Mouse (Mus musculus) urinary bladder, postnatal 36 days (tissue): ENCODE data around the gene Crip2.

Experiments
- DNase-seq, 2 experiments: peaks; one replicate each; pipeline ENCODE4 v3.0.0; 2022; ENCODE audit warnings: low spot score in 2 of 2, mixed read lengths in 1 of 2

The Crip2 gene

GRCm38 (mm10) chr12:113146112-113147057 lies 6.3 kb downstream of the Crip2 start, which contains the start of gene Crip1:
Gene Crip1 (plus strand): TSS chr12:113146316.
- DNase-seq = peak; percentile 82 to 87

- peak in 1 of 2 experiments; percentile 30 for DNase-seq
These were observed 7.4 kb downstream of the Crip2 start for GRCm38 (mm10) chr12:113147481-113147880.

GRCm38 (mm10) chr12:113148381-113149035 lies 8.5 kb downstream of the Crip2 start:
- DNase-seq = peak in 1 of 2 experiments; percentile 66

GRCm38 (mm10) chr12:113149341-113149740 lies 9.3 kb downstream of the Crip2 start:
- DNase-seq = no peak

- no peak for DNase-seq
These were observed 9.9 kb downstream of the Crip2 start for GRCm38 (mm10) chr12:113149896-113150295.

- DNase-seq = no peak
These were observed 10.6 kb downstream of the Crip2 start for GRCm38 (mm10) chr12:113150591-113150990.

- peak in 1 of 2 experiments; percentile 28 for DNase-seq
These were observed 11.0 kb downstream of the Crip2 start for GRCm38 (mm10) chr12:113151046-113151445.

GRCm38 (mm10) chr12:113151661-113152271 lies 11.7 kb downstream of the Crip2 start:
- peak in 1 of 2 experiments; percentile 68 for DNase-seq

GRCm38 (mm10) chr12:113152272-113152661 lies 12.2 kb downstream of the Crip2 start:
- DNase-seq = peak in 1 of 2 experiments; percentile 46

- DNase-seq = no peak
These were observed 13.0 kb downstream of the Crip2 start for GRCm38 (mm10) chr12:113152991-113153525.

GRCm38 (mm10) chr12:113153971-113154370 lies 13.9 kb downstream of the Crip2 start:
- DNase-seq = peak in 1 of 2 experiments; percentile 29

- no peak for DNase-seq
These were observed 14.7 kb downstream of the Crip2 start for GRCm38 (mm10) chr12:113154747-113155075.

- peak in 1 of 2 experiments; percentile 54 for DNase-seq
These were observed 15.2 kb downstream of the Crip2 start for GRCm38 (mm10) chr12:113155076-113155771.

GRCm38 (mm10) chr12:113155887-113156539 lies 16.0 kb downstream of the Crip2 start, which contains the start of gene Tedc1:
Gene Tedc1 (plus strand): TSS chr12:113156421.
- DNase-seq = peak; percentile 99 to 100

- no peak for DNase-seq
These were observed 16.5 kb downstream of the Crip2 start for GRCm38 (mm10) chr12:113156540-113156929.

GRCm38 (mm10) chr12:113157002-113157401 lies 17.0 kb downstream of the Crip2 start:
- DNase-seq = no peak

- DNase-seq = no peak
These were observed 17.5 kb downstream of the Crip2 start for GRCm38 (mm10) chr12:113157521-113157920.

- DNase-seq = no peak
These were observed 17.9 kb downstream of the Crip2 start for GRCm38 (mm10) chr12:113157971-113158370.

- DNase-seq = no peak
These were observed 23.5 kb downstream of the Crip2 start for GRCm38 (mm10) chr12:113163561-113164006.

GRCm38 (mm10) chr12:113168031-113168536 lies 28.0 kb downstream of the Crip2 start:
- DNase-seq = no peak
